Mouse (Mus musculus) small intestine, adult 2 months (tissue): ENCODE data around the gene Padi1. TPM values are rescaled to one million over a fixed set of nuclear protein-coding genes. Genes with fewer than 3 reads are reported as not detected.

Source experiments
- H3K27ac ChIP-seq: fragments of 200-500 bp; 2 replicates; pipeline ENCODE4 v1.5.1; 2012; ENCODE audit warnings: low read depth, low read length, control low read depth, inconsistent platforms; ENCODE audit not compliant: insufficient read depth
- H3K27me3 ChIP-seq: fragments of 200-500 bp; 2 replicates; pipeline ENCODE4 v1.6.1; 2012; ENCODE audit warnings: mild to moderate bottlenecking, moderate library complexity, low read length, inconsistent platforms; ENCODE audit not compliant: control insufficient read depth, insufficient read depth
- H3K36me3 ChIP-seq: fragments of 200-500 bp; 2 replicates; pipeline ENCODE4 v1.6.1; 2012; ENCODE audit warnings: mild to moderate bottlenecking, low read length, control low read depth, inconsistent platforms; ENCODE audit not compliant: control insufficient read depth, insufficient read depth
- H3K4me1 ChIP-seq: fragments of 200-500 bp; 2 replicates; pipeline ENCODE4 v1.6.1; 2012; ENCODE audit warnings: low read length, inconsistent platforms, mixed read lengths; ENCODE audit not compliant: control insufficient read depth, insufficient read depth, insufficient read length
- H3K4me3 ChIP-seq: fragments of 200-500 bp; 2 replicates; pipeline ENCODE4 v1.5.1; 2012; ENCODE audit warnings: low read depth, mild to moderate bottlenecking, control low read depth, inconsistent platforms, low read length, moderate library complexity
- CTCF ChIP-seq: fragments of 200-500 bp; IDR thresholded peaks from 2 replicates; pipeline ENCODE4 v1.5.1; 2012; ENCODE audit warnings: low read depth, mild to moderate bottlenecking, control low read depth, inconsistent platforms, low read length, moderate library complexity, mixed read lengths; ENCODE audit not compliant: insufficient replicate concordance, insufficient read length; ENCODE audit errors: extremely low read depth
- POLR2A ChIP-seq: fragments of 200-500 bp; IDR thresholded peaks from 2 replicates; pipeline ENCODE4 v1.6.1; 2012; ENCODE audit warnings: low read depth, mild to moderate bottlenecking, control low read depth, inconsistent platforms, low read length, moderate library complexity
- WGBS: fragments of 180-500 bp; shearing (Covaris S2); methylation state at CpG from one replicate; pipeline ENCODE4 v1.1.7; 2018; 5-methylcytosine and 5-hydroxymethylcytosine counted together
- polyA plus RNA-seq: library from polyadenylated mRNA; depleted of rRNA; stranded (reverse); fragments of >200 nt; gene quantifications from 2 replicates; pipeline ENCODE4 v1.2.3, GENCODE M21; 2012

The Padi1 gene
- polyA plus RNA-seq, 1 experiment: not detected

- TF ChIP-seq CTCF (no peak), POLR2A (no peak)
- 52% methylated on average over 5 of the region's 5 CpGs for WGBS
- H3K27ac ChIP-seq: no peak overlapping the region
Measured at GRCm38 (mm10) chr4:140872686-140872992, 27.1 kb upstream of the Padi1 start.

GRCm38 (mm10) chr4:140871851-140872685 lies 26.5 kb upstream of the Padi1 start:
- 60% methylated on average over 8 of the region's 8 CpGs for WGBS
- H3K27ac ChIP-seq: no peak overlapping the region
- H3K27me3 ChIP-seq: no peaks in the 10 kb centered on the region
- no peaks in the 10 kb centered on the region for H3K36me3 ChIP-seq
- TF ChIP-seq POLR2A (no peak), CTCF (no peak)
- no peak overlapping the region for H3K4me3 ChIP-seq
- no peaks in the 10 kb centered on the region for H3K4me1 ChIP-seq

More at GRCm38 (mm10) chr4:140872686-140872992, 27.1 kb upstream of the Padi1 start:
- no peaks in the 10 kb centered on the region for H3K4me1 ChIP-seq
- H3K36me3 ChIP-seq: no peaks in the 10 kb centered on the region
- H3K4me3 ChIP-seq: no peak overlapping the region
- H3K27me3 ChIP-seq: no peaks in the 10 kb centered on the region

GRCm38 (mm10) chr4:140871376-140871775 lies 25.8 kb upstream of the Padi1 start:
- H3K4me1 ChIP-seq: no peaks in the 10 kb centered on the region
- 84% methylated on average over 3 of the region's 3 CpGs for WGBS
- H3K27ac ChIP-seq: no peak overlapping the region
- no peaks in the 10 kb centered on the region for H3K27me3 ChIP-seq
- no peaks in the 10 kb centered on the region for H3K36me3 ChIP-seq
- no peak for TF ChIP-seq CTCF
- TF ChIP-seq POLR2A: no peak
- H3K4me3 ChIP-seq: no peak overlapping the region

- no peak for TF ChIP-seq POLR2A
- no peak for TF ChIP-seq CTCF
- no peaks in the 10 kb centered on the region for H3K36me3 ChIP-seq
- 83% methylated on average over 7 of the region's 7 CpGs for WGBS
- H3K27me3 ChIP-seq: no peaks in the 10 kb centered on the region
- H3K27ac ChIP-seq: no peak overlapping the region
- H3K4me3 ChIP-seq: no peak overlapping the region
- no peaks in the 10 kb centered on the region for H3K4me1 ChIP-seq
Measured at GRCm38 (mm10) chr4:140870876-140871275, 25.3 kb upstream of the Padi1 start.

- Histone ChIP-seq H3K4me1 (no peaks in the 10 kb centered on the region), H3K36me3 (no peaks in the 10 kb centered on the region), H3K4me3 (no peak overlapping the region), H3K27ac (no peak overlapping the region), H3K27me3 (no peaks in the 10 kb centered on the region)
- WGBS: 88% methylated on average over 8 of the region's 8 CpGs
- no peak for TF ChIP-seq POLR2A
- TF ChIP-seq CTCF: no peak
Measured at GRCm38 (mm10) chr4:140869945-140870344, 24.4 kb upstream of the Padi1 start.

DNA sequence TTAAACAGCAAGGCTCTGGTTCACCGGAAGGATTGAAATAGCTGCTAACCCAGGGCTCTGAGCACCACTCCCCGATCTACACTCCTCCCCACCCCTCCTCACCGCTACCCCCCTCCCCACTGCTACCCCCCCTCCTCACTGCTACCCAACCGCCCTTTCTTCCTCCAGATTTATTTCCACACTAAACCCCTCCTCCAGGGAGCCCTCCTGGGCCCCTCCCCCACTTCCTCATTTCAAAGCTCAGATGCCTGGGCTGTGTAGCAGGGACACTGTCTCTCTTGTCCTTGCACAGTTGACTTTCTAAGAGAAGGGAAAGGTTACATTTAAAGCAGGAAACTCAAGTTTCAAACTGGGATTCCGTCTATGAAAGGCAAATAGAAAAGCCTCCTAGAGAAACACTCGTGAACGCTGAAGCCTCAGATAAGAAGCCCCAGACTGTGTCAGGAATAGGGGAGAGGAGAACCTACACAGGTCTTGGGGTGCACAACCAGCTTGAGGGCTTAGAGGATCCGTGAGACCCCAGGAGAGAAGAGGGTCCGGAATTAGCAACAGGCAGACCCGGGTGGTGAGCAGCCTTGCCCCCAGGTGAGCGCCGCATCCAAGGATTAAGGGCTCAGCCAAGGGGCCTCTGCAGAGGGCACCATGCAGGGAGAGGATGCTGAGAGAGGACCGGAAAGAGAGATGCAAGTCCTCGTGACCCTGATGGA lies 23.1 kb upstream of the Padi1 start:
- H3K4me1 ChIP-seq: no peaks in the 10 kb centered on the region
- H3K27me3 ChIP-seq: no peaks in the 10 kb centered on the region
- WGBS: 14% methylated on average over 14 of the region's 14 CpGs
- no peak overlapping the region for H3K27ac ChIP-seq
- TF ChIP-seq POLR2A (no peak), CTCF (no peak)
- H3K36me3 ChIP-seq: no peaks in the 10 kb centered on the region
- H3K4me3 ChIP-seq: no peak overlapping the region

DNA sequence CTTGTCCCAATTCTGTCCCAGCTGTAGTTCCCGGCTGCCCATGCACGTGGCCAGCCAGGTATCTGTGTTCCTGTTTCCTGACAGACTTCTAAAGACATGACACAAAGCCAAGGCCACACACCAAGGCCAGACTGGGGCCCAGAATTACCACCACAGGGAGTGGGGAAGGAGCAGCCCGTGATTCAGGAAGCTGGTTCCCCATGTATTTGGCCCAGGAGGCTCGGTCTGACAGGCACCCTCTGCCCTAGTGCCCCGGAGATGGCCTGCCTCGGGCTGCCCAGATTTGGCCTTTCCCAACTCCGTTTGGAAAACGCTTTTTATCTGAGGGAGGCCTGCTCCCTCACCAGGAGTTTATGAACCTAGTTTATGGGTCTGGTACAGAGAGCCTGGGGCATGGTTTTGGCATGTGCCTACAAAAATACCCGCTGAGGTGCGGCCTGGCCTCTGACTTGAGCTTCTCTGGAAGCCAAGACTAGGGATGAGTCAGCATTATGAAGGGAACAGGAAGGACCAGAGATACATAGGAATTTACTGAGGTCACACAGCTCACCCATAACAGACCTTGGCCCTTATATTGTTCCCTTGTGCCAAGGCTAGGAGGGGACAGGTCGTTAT lies 16.6 kb upstream of the Padi1 start:
- peaks cover 2% of the 10 kb centered on the region; the same call in 1 of the 2 replicates for H3K4me1 ChIP-seq
- peaks cover 5% of the 10 kb centered on the region; the same call in 1 of the 2 replicates for H3K27me3 ChIP-seq
- no peaks in the 10 kb centered on the region for H3K36me3 ChIP-seq
- 61% methylated on average over 11 of the region's 11 CpGs for WGBS
- no peak overlapping the region for H3K27ac ChIP-seq
- H3K4me3 ChIP-seq: no peak overlapping the region
- TF ChIP-seq CTCF (no peak), POLR2A (no peak)
